Mouse (Mus musculus) testis, postnatal 10 days (tissue): ENCODE results near the gene Grhl3.

Experiments used
- DNase-seq: peaks from one replicate; pipeline ENCODE4 v3.0.0; 2021; ENCODE audit warnings: low spot score

Gene Grhl3

DNA sequence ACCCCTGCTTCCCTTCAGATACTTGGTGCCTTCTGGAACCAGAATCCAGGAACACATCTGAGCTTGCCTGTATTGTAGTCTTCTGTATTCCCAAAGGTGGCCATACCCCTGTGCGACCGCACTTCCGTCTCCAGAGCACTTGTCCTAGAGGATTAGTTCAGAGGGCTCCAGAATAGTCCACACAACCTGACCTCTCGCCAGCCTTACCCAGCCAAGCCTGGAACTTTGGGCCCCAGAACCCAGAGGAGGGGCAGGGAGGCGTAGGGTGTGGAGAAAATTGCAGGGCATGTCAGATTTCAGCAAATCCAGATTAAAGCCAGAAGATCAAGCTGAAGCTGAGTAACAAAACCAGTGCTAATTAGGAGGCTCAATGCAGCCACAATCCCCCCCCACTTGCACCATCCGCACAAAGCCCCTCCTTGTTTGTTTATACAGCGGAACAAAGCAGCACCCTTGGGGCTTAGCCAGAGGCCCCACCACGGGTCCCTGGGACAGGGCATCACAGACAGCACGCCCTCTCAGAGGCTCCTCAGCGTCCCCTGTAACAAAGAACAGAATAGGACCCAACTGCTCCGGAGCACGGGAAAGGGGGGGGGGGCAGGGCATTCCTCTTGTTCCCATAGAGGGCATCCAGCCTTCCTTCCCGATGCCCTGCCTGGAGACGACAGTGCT is 47.3 kb downstream of the Grhl3 start:
- DNase-seq, result no peak

GRCm38 (mm10) chr4:135525057-135525456 is 48.4 kb downstream of the Grhl3 start:
- DNase-seq, result no peak

DNA sequence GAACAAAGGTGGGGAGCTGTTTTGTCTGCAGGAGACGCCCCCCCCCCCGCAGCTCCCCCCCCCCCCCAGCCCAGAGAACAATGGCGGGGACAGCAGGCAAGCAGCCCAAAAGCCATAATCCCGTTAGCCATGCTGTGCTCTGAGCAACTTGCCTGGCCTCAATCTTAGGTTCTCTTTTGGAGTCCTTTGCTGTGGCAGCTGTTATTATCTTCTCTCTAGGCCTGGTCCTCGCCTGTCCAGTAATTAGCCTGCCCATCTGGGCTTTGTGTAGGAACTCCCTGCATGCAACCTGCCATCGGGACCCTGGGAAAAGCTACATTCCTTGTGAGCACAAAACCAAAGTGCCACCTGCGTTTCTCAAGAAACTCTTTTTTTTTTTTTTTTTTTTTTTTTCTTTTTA is 49.5 kb downstream of the Grhl3 start:
- DNase-seq, result no peak

DNA sequence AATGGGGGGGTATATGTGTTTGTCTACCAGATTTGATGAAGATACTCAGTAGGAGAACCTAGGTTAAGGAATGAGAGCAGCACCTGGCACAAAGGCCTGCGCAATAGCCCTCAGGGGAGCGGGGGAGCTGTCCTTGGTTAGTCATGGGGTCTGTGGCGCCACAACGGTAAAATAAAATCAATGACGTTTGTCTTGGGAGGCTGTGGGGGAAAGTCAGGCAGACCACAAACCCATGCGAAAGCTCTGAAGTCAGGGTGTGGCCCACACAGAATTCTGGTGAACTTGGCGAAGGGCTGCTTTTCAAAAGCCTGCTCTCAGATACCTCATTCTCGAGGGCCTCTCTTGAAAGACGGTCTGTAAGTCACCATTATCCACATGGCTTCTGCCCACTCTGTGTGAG is 53.0 kb downstream of the Grhl3 start:
- no peak for DNase-seq

DNA sequence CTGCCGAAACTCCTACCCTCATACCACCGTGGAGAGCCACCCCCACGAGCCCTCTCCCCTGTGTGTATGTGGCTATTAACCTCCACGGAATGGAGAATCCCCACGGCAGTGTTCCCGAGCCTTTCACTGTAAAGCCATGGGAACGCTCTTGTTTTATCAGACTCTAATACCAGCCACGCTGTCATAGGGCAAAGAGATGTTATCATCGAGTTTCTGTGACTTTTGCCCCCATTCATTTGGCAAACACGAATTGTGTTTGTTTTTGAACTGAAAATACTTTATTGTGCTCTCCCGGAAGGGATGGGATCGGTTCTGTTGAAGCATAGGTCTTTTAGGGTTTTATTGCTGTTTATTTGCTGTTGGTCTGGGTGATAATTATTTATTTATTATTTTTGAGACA is 55.3 kb downstream of the Grhl3 start:
- DNase-seq, result no peak

- peak; percentile 77 for DNase-seq
Measured at GRCm38 (mm10) chr4:135516351-135517316, 56.8 kb downstream of the Grhl3 start.

DNA sequence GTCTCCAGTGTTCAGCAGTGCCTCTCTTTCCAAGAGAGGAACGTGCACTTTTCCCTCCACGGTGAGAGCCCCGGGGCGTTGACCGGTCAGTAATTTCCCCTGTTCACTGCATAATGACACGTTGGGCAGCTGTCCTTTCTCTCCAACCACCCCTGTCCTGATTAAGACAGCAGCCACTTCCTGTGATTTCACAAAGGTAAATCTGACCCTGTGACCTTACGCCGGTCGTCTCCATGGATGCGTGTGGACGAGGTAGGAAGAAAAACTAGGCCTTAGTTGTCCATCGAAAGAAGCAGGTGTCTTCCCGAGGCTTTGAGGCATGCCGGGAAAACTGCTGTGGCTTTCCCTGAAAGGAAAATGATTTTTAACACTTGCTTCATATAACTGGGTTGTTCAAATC is 58.5 kb downstream of the Grhl3 start:
- no peak for DNase-seq

GRCm38 (mm10) chr4:135513865-135514264 is 59.6 kb downstream of the Grhl3 start:
- DNase-seq, result no peak

GRCm38 (mm10) chr4:135509515-135509914 is 63.9 kb downstream of the Grhl3 start:
- DNase-seq, result no peak

- peak; percentile 84 for DNase-seq
Measured at GRCm38 (mm10) chr4:135508419-135509039, 64.9 kb downstream of the Grhl3 start.

- no peak for DNase-seq
Measured at GRCm38 (mm10) chr4:135507547-135508350, 65.7 kb downstream of the Grhl3 start.

DNA sequence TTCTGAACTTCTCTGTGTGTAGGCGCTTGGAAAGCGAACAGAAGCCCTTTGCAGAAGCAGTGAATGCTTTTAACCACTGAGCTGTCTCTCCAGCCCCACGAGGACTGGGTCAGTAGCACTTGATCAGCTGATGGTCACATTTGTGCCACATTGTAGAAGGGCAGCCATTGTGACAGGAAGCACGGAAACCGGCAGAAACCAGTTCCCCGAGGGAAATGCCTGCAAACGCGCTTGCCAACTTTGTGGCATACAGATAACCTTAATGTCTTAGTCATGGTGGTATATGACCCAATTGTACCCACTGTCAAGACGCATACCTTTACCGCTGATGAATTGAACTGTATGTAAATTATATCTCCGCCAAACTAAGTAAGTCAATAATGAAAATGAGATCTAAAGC is 67.6 kb downstream of the Grhl3 start:
- no peak for DNase-seq

GRCm38 (mm10) chr4:135501587-135501986 is 71.8 kb downstream of the Grhl3 start:
- no peak for DNase-seq

DNA sequence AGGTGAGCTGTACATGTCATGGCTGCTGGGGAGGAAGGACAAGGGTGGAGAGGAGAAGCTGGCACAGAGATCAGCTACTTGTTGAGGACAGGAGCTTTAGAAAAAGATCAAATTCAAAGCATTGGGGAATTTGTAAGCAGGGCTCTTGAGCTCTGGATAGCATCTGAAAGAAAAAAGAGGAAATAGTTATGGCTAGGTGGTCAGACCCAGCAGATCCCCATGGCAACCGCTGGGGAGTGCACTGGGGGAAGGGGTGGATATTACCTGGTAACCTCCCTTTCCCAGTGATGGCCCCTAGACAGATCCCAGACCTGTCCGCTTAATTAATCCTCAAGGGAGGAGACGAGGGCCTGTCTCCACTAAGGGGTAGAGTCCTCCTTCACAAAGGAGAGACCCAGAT is 73.6 kb downstream of the Grhl3 start:
- DNase-seq, result no peak

GRCm38 (mm10) chr4:135498136-135498535 is 75.3 kb downstream of the Grhl3 start:
- DNase-seq, result no peak

DNA sequence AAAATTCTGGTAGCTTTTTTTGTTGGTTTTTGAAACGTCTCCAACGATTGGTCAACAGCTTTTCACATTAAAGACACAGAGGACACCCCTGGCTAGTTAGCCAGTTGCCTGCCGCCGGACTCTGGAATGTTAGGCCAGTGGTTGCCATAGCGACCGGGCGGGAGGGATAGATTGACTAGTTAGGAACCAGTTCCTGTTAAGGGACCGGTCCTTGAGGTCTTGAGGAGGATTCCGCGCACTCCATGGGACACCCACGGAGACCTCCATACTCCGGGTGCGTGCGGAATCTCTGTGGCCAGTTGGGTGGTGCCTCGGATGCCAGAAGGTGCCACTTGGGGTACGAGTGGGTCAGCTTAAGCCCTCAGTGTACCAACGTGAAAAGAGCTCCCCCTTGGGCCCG is 77.6 kb downstream of the Grhl3 start:
- DNase-seq, result peak; percentile 76

GRCm38 (mm10) chr4:135495397-135495791 is 78.0 kb downstream of the Grhl3 start:
- DNase-seq, result no peak

GRCm38 (mm10) chr4:135494521-135495396 is 78.7 kb downstream of the Grhl3 start, which contains the start of the genes Stpg1 and Nipal3:
Gene Stpg1, plus strand, starts transcription at chr4:135494790.
Gene Nipal3, minus strand, starts transcription at chr4:135495038.
- DNase-seq, result peak; percentile 83

- DNase-seq, result no peak
Measured at GRCm38 (mm10) chr4:135493691-135494520, 79.5 kb downstream of the Grhl3 start.

GRCm38 (mm10) chr4:135493271-135493670 is 80.2 kb downstream of the Grhl3 start:
- DNase-seq, result no peak
